Mouse (Mus musculus) heart, adult 8-10 months (tissue): ENCODE measurements around the gene 5430419D17Rik. TPM values are rescaled to one million over a fixed set of nuclear protein-coding genes. Genes with fewer than 3 reads are reported as not detected.

Source experiments
- DNase-seq: peaks from one replicate; pipeline ENCODE4 v3.0.0; 2022; ENCODE audit warnings: low spot score
- total RNA-seq, 4 experiments: library from RNA; stranded (reverse); gene quantifications; 2 replicates each; pipeline ENCODE4 v1.2.4; 2022

Gene 5430419D17Rik
- total RNA-seq, 4 experiments from 2014 or later = 9.7 to 13.4 (median 11.5) TPM

DNA sequence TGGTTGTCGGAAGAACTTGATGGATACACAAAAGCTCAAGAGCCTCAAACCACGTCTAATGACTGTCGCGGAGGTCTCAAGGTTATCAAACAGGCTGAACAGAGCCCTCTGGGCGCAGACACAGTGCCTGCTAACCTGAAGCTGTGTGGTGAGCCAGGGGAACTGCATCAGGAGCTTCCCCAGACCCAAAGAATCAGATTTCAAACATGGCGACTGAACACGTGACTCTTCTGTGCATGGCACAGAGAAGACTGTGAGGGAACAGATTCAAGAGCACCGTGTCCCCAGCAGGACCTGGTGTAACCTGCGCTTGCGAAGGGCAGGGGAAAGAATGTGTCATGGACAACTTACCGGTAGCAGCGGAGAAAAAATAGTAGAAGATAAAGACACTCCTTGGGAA, 143.4 kb downstream of the 5430419D17Rik start:
- no peak for DNase-seq

DNA sequence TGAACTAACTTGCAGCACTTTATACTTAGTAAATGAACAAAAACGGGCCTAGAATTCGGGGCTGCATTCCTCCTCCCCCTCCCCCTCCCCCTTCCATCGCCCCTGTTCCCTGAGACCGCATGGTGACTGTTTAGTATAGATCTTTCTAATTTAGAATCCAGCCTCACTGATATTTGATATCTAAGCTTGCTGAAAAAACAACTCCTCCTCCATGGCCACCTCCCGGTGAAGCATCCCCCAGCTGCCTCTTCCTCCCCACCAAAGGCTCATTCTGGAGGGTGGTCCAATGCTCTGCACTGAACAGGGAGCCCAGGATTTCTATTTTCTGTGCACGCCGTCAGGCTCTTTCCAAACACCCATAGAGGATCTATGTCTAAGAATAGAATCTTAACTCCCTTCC, 144.1 kb downstream of the 5430419D17Rik start:
- no peak for DNase-seq

DNA sequence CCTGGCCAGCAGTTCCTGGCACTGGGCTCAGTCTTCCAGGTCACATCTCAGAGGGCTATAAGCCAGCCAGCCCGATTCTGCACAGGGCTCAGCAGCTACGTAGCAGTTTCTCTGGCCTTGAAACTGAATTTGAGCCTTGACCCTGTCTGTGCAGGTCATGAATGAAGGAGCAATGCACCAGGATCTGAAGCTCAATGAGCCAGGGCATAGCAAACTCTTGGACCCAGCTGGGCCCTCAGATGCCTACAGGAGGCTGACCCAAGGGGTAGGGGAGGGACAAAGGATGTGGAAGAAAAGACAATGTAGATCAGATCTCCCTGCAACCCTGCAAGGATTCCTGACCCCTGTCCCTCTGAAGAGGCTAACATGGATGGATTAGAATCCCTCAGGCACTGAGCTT, 148.0 kb downstream of the 5430419D17Rik start, which contains the start of gene Cuzd1:
Gene Cuzd1, minus strand, starts transcription at position 101 of the 400 bp plus-strand sequence.
- DNase-seq = no peak

DNA sequence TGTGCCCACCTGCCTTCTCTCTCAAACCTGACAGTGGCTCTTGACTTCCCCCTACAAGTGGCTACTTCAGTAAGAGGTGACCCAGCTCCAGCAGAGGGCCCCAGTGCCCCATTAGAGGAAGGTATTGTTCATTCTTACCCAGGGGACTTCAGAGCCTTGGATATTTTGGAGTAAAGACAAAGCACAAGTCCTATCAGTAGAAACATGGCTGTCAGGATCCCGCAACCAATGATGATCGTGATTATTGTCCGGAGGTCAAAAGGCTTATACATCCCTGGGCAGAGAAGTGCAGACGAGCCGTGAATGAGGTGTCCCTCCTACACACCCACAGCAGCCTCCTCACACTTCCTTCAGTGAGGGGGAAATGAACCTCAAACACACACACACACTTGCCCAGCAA, 152.9 kb downstream of the 5430419D17Rik start:
- DNase-seq = no peak

DNA sequence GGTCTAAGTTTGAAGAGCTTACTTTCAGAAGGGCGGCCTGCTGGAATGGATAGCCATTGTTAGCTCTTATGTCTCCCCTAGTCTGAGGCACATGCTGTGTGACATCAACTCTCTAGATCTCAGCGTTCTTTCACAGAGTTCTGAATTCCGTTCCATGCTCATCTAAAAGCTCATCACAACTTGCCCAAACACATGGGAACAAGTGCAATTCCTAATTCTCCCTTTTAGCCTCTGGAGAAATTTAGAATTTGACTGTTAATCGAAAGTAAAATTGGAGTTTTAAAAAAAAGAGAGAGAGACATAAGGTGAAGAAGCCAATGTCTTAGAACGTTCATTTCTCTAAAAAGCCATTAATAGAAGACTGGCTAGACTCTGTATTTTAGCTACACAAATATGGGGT, 155.2 kb downstream of the 5430419D17Rik start, which contains the start of gene Fam24b:
Gene Fam24b, minus strand, starts transcription at position 101 of the 400 bp plus-strand sequence.
- DNase-seq = no peak

DNA sequence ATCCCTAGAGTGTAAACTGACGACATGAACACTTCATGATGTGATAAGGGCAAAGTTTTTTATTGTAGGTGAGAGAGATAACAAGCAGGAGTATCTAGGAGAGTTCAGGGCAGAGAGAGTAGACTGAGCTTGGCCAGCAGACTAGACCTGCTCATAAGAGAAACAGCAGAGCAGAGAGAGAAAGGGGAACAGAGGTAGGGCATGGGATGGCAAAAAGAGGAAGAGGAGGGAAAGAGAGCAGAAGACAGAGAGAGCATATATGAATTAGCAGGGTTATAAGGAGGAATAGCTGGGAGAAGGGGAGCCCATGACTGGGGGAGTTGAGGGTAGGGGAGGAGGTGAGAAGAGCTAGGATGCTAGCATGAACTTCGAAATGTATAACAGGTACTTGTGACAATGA, 157.5 kb downstream of the 5430419D17Rik start:
- no peak for DNase-seq

DNA sequence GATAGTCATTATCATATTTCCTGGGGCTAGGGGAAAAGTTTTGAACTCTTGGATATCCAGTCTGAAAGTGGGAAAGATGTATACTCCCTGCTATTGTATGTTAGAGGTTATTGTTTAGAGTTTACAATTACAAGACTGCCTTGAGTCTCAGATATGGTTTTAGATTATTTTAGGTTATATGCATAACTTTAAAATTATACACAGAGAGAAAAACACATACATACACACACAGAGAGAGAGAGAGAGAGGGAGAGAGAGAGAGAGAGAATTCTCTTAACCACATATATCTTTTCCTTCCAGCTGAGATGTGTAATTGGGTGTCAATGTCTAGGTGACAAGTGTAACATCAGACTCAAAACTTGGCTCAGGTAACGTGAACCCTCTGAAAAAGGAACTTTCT, 159.4 kb downstream of the 5430419D17Rik start, which contains the start of gene Fam24a:
Gene Fam24a, plus strand, starts transcription at position 301 of the 400 bp plus-strand sequence.
- no peak for DNase-seq

DNA sequence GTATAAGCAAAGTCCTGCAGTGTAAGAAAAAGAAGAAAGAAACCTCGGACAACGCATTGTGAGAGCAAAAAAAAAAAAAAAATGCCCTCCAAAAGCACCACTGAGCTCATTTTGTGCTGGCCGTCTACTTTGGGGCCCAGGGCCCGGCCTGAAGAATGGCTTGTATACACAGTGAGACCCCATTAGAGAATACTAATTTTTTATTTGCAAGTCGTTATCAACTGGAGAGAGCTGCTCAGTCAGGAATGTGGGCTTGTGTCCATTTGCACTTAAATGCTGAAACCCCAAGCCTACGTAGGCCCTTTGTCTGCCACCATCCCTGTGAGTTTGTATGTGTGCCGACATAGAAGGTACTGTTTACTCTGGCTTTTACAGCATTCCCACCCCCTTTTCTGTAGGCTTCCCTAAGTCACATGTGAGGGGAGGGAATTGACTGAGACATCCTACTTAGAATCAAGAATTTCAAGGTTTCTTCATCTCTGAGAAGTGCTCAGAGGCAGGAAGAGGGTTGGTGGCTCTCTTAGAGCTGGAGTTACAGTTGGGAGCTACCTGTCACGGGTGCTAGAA, 163.4 kb downstream of the 5430419D17Rik start:
- no peak for DNase-seq

DNA sequence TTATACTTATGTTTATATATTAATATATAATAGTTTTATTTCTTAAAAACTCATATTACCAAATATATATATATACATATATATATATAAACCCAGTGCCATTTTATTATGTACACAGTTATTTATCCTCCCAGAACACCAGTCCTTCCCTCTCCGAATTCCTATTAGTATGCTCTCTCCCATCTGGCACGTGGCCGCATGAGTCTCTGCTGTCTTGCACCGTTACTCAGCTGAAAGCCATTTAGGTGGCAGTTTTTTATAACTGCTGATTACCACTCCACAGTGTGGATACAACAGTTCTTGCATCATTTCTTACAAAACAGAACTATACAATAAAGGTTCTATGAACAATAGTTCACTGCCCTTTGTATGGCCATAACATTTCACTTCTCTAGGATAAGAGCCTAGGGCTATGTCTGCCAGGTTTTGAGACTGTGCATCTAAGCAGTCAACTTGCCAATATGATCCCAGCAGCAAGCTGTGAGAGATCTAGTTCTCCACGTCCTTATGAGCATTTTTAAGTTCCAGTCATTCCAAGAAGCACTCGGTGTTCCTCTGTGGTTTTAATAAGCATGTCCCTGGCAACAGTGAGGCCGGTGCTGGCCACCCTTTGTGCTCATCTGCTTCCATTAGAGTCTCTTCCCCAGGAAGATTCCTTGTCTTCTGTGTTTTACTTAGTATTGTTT, 171.8 kb downstream of the 5430419D17Rik start:
- DNase-seq = no peak

Other genes with a start within 250 kb of the 5430419D17Rik start
- gene Htra1, start 238.3 kb upstream of the 5430419D17Rik start, total RNA-seq = 100 to 1,000 TPM in 3 of 4 experiments, 10 to 100 TPM in 1; 96.9 to 118 (median 112) TPM
- under 1 TPM in 1 of 4 experiments, not detected in 3; 0.09 TPM for gene Dmbt1, start 142.3 kb upstream of the 5430419D17Rik start, total RNA-seq
- gene 4933402N03Rik, start 28.1 kb upstream of the 5430419D17Rik start, total RNA-seq = not detected
- gene Cuzd1, start 147.9 kb downstream of the 5430419D17Rik start, total RNA-seq = under 1 TPM; 0.32 to 0.88 (median 0.55) TPM
- gene Fam24b, start 155.1 kb downstream of the 5430419D17Rik start, total RNA-seq = not detected
- not detected for gene Fam24a, start 159.5 kb downstream of the 5430419D17Rik start, total RNA-seq
- gene 2310057M21Rik, start 188.4 kb downstream of the 5430419D17Rik start, total RNA-seq = 10 to 100 TPM; 11.8 to 19.8 (median 12.8) TPM
- gene Pstk, start 196.7 kb downstream of the 5430419D17Rik start, total RNA-seq = 10 to 100 TPM; 36.8 to 58.2 (median 47.5) TPM
- 10 to 100 TPM; 34.3 to 41.0 (median 36.3) TPM for gene Ikzf5, start 236.1 kb downstream of the 5430419D17Rik start, total RNA-seq
- 100 to 1,000 TPM; 230 to 262 (median 243) TPM for gene Acadsb, start 236.2 kb downstream of the 5430419D17Rik start, total RNA-seq